Mouse (Mus musculus) neural tube, embryonic 14.5 days (tissue): ENCODE results near the gene Olfr1357. TPM values are rescaled to one million over a fixed set of nuclear protein-coding genes. Genes with fewer than 3 reads are reported as not detected.
"Not testable (repeated sequence)": the region's sequence is repeated elsewhere in the genome, so short reads cannot be mapped to it uniquely, and the experiment has no call there.

ENCODE experiments used
- ATAC-seq: fragments of 200-750 bp; cut with Nextera tagmentation; 2 replicates; pipeline ENCODE4 v1.8.0; 2017; ENCODE audit warnings: low read depth, mild to moderate bottlenecking, moderate TSS enrichment, moderate library complexity
- H3K27ac ChIP-seq: fragments of 300-500 bp; sonication (generic); 2 replicates; pipeline ENCODE4 v1.5.1; 2014; ENCODE audit warnings: low read depth, mild to moderate bottlenecking, control low read depth, low read length, moderate library complexity, mixed read lengths
- H3K27me3 ChIP-seq: fragments of 300-500 bp; sonication (generic); 2 replicates; pipeline ENCODE4 v1.6.1; 2014; ENCODE audit warnings: low read length; ENCODE audit not compliant: control insufficient read depth, insufficient read depth
- H3K36me3 ChIP-seq: fragments of 300-500 bp; sonication (generic); 2 replicates; pipeline ENCODE4 v1.6.1; 2014; ENCODE audit warnings: low read length, mixed read lengths; ENCODE audit not compliant: control insufficient read depth, insufficient read depth
- H3K4me1 ChIP-seq: fragments of 300-500 bp; sonication (generic); 2 replicates; pipeline ENCODE4 v1.6.1; 2014; ENCODE audit warnings: low read length; ENCODE audit not compliant: control insufficient read depth, insufficient read depth
- H3K4me2 ChIP-seq: fragments of 300-500 bp; sonication (generic); 2 replicates; pipeline ENCODE4 v1.6.1; 2014; ENCODE audit warnings: mild to moderate bottlenecking, low read depth, low read length, control low read depth
- H3K4me3 ChIP-seq: fragments of 300-500 bp; sonication (generic); 2 replicates; pipeline ENCODE4 v1.5.1; 2014; ENCODE audit warnings: low read depth, low read length, control low read depth, mixed read lengths
- H3K9ac ChIP-seq: fragments of 300-500 bp; sonication (generic); replicated peaks from 2 replicates; pipeline ENCODE4 v1.6.1; 2014; ENCODE audit warnings: low read depth, mild to moderate bottlenecking, control low read depth, low read length, mixed read lengths
- H3K9me3 ChIP-seq: fragments of 300-500 bp; sonication (generic); 2 replicates; pipeline ENCODE4 v1.6.1; 2016; ENCODE audit warnings: low read length; ENCODE audit not compliant: control insufficient read depth
- WGBS: fragments of 180-500 bp; shearing (Covaris S2); extraction: QIAGEN DNeasy Blood & Tissue Kit; methylation state at CpG from one replicate; pipeline ENCODE4 v1.1.7; 2014; 5-methylcytosine and 5-hydroxymethylcytosine counted together
- polyA plus RNA-seq: library from polyadenylated mRNA; unstranded; fragments of >200 nt; fragmentation: Nextera tagmentation; extraction: Ambion mirVana; gene quantifications from 2 replicates; pipeline ENCODE4 v1.2.1, GENCODE M21; 2014

Olfr1357 gene
- polyA plus RNA-seq: not detected in 2 replicates

- no peak for ATAC-seq
- H3K27ac ChIP-seq: no peak within 1 kb of the TSS
- WGBS: 83% methylated on average over 1 of the region's 1 CpGs
Observed at GRCm38 (mm10) chr10:78617974-78618373, at the start of gene Olfr1357. TSS of gene Olfr1357 (minus strand) at chr10:78618074.

GRCm38 (mm10) chr10:78666696-78667095, 48.8 kb upstream of the Olfr1357 start:
- not testable (repeated sequence) for H3K4me1 ChIP-seq, H3K9me3 ChIP-seq, H3K27me3 ChIP-seq, H3K9ac ChIP-seq, ATAC-seq, H3K4me2 ChIP-seq, H3K4me3 ChIP-seq, H3K27ac ChIP-seq, H3K36me3 ChIP-seq
- WGBS: 92% methylated on average over 10 of the region's 10 CpGs

More at GRCm38 (mm10) chr10:78617974-78618373, at the start of gene Olfr1357:
- H3K27me3 ChIP-seq: no peaks in the 10 kb centered on the region
- H3K9ac ChIP-seq: no peak within 1 kb of the TSS
- no peak within 1 kb of the TSS for H3K4me2 ChIP-seq
- H3K4me3 ChIP-seq: no peak within 1 kb of the TSS
- no peaks in the 10 kb centered on the region for H3K36me3 ChIP-seq
- no peaks in the 10 kb centered on the region for H3K9me3 ChIP-seq
- no peaks in the 10 kb centered on the region for H3K4me1 ChIP-seq

GRCm38 (mm10) chr10:78664546-78664945, 46.7 kb upstream of the Olfr1357 start:
- WGBS: 93% methylated on average over 1 of the region's 1 CpGs
- no peak for ATAC-seq
- H3K9ac ChIP-seq: no peak overlapping the region

GRCm38 (mm10) chr10:78661198-78661597, 43.3 kb upstream of the Olfr1357 start:
- Histone ChIP-seq H3K4me1 (no peaks in the 10 kb centered on the region), H3K36me3 (no peaks in the 10 kb centered on the region), H3K9ac (no peak overlapping the region), H3K4me3 (no peak overlapping the region), H3K27me3 (no peaks in the 10 kb centered on the region), H3K4me2 (no peak overlapping the region), H3K27ac (no peak overlapping the region), H3K9me3 (no peaks in the 10 kb centered on the region)
- no peak for ATAC-seq
- 90% methylated on average over 1 of the region's 1 CpGs for WGBS

More at GRCm38 (mm10) chr10:78664546-78664945, 46.7 kb upstream of the Olfr1357 start:
- Histone ChIP-seq H3K27me3 (no peaks in the 10 kb centered on the region), H3K4me3 (no peak overlapping the region), H3K4me2 (no peak overlapping the region), H3K4me1 (no peaks in the 10 kb centered on the region), H3K27ac (no peak overlapping the region), H3K36me3 (no peaks in the 10 kb centered on the region), H3K9me3 (no peaks in the 10 kb centered on the region)

- Histone ChIP-seq H3K27ac (no peak overlapping the region), H3K4me1 (no peaks in the 10 kb centered on the region), H3K4me3 (peak overlapping the region; percentile 15; the same call in 1 of the 2 replicates), H3K9me3 (no peaks in the 10 kb centered on the region), H3K9ac (no peak overlapping the region), H3K27me3 (no peaks in the 10 kb centered on the region), H3K4me2 (peak overlapping the region; percentile 23; the same call in 1 of the 2 replicates), H3K36me3 (no peaks in the 10 kb centered on the region)
- ATAC-seq: peak; percentile 87
- 13% methylated on average over 6 of the region's 6 CpGs for WGBS
Observed at GRCm38 (mm10) chr10:78632311-78632710, 14.4 kb upstream of the Olfr1357 start.

- Histone ChIP-seq H3K36me3 (no peaks in the 10 kb centered on the region), H3K4me2 (no peak overlapping the region), H3K4me1 (no peaks in the 10 kb centered on the region), H3K27ac (no peak overlapping the region), H3K27me3 (no peaks in the 10 kb centered on the region), H3K4me3 (no peak overlapping the region), H3K9me3 (no peaks in the 10 kb centered on the region), H3K9ac (no peak overlapping the region)
- ATAC-seq: no peak
- 86% methylated on average over 4 of the region's 4 CpGs for WGBS
Observed at GRCm38 (mm10) chr10:78630194-78630593, 12.3 kb upstream of the Olfr1357 start.

- H3K9ac ChIP-seq, H3K4me1 ChIP-seq, H3K27ac ChIP-seq, ATAC-seq, H3K4me3 ChIP-seq, H3K4me2 ChIP-seq, H3K36me3 ChIP-seq, H3K9me3 ChIP-seq, H3K27me3 ChIP-seq: not testable (repeated sequence)
- WGBS: 85% methylated on average over 3 of the region's 3 CpGs
Observed at GRCm38 (mm10) chr10:78623143-78623542, 5.3 kb upstream of the Olfr1357 start.

GRCm38 (mm10) chr10:78607602-78608001, 10.3 kb downstream of the Olfr1357 start:
- WGBS: 82% methylated on average over 3 of the region's 3 CpGs
- H3K4me3 ChIP-seq: no peak overlapping the region
- no peak overlapping the region for H3K27ac ChIP-seq
- no peak for ATAC-seq
- H3K4me1 ChIP-seq: no peaks in the 10 kb centered on the region
- no peak overlapping the region for H3K4me2 ChIP-seq
- no peaks in the 10 kb centered on the region for H3K36me3 ChIP-seq
- no peaks in the 10 kb centered on the region for H3K27me3 ChIP-seq
- no peak overlapping the region for H3K9ac ChIP-seq
- H3K9me3 ChIP-seq: no peaks in the 10 kb centered on the region

- 73% methylated on average over 3 of the region's 3 CpGs for WGBS
- H3K9me3 ChIP-seq: no peaks in the 10 kb centered on the region
- H3K27ac ChIP-seq: no peak overlapping the region
- no peak for ATAC-seq
- H3K4me1 ChIP-seq: no peaks in the 10 kb centered on the region
- no peak overlapping the region for H3K9ac ChIP-seq
- H3K36me3 ChIP-seq: no peaks in the 10 kb centered on the region
- H3K4me2 ChIP-seq: no peak overlapping the region
- no peak overlapping the region for H3K4me3 ChIP-seq
- no peaks in the 10 kb centered on the region for H3K27me3 ChIP-seq
Observed at GRCm38 (mm10) chr10:78605080-78605479, 12.8 kb downstream of the Olfr1357 start.
